ENCODE assay signal across 11 mouse cellular contexts in the genomic region with DNA sequence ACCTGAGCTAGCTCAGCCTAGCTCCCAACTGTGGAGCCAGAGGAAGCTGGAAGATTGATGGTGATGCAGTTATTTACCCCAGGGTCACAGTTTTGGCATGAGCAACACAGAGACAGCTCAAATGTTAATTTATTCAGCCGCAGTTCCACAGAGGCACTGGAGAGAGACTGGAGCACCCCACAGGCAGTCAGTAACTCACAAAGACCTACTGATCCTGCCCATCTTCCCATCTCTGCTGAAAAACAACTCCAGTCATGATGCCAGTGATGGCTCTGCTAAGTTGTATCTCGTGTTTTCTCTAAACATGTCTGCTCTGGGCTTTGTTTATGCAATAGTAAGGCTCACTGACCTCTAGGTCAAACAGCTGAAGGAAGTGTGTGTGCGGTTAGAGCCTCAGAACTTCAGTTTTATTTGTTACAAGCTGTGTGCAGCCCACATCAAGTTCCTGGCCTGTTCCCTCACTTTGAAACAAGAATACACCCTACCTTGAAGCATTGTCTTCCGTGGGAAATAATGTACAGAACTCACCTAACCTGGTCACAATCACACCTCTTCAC. TPM values are rescaled to one million over a fixed set of nuclear protein-coding genes. Genes with fewer than 3 reads are reported as not detected.
DNase-seq lines count a peak whose midpoint lies in the region; ATAC-seq lines count a peak whose summit lies in the region.
"Had no signal": no experiment of that assay in that cellular context is flagged by ENCODE, and none has a peak within 500 bp of the region (broad histone marks: within the 10 kb centered on the region; RNA-seq: fewer than 3 reads in every experiment).

No protein-coding gene starts in this region.

- H3K9ac ChIP-seq in liver, embryonic 11.5 days (ENCODE audit: low read depth, low read length): no peak overlapping the region
- H3K9ac ChIP-seq: heart, embryonic 12.5 days had no signal

- H3K4me1 ChIP-seq in embryonic facial prominence, embryonic 10.5 days: peaks cover 29% of the 10 kb centered on the region
- H3K4me1 ChIP-seq in liver, embryonic 11.5 days (replicated peaks; ENCODE audit: control insufficient read depth, insufficient read depth, low read length): peaks cover 17% of the 10 kb centered on the region; the same call in 1 of the 2 replicates

- DNase-seq in kidney, adult 9 months: peak; percentile 43
- no peak for DNase-seq in kidney, postnatal 25 days
- DNase-seq in adipocyte (ENCODE audit: low spot score) (peak; percentile 17), MN1 (ENCODE audit: low spot score) (no peak)
- DNase-seq in embryonic facial prominence, embryonic 10.5 days (ENCODE audit: low spot score): no peak
- no peak for DNase-seq in liver, embryonic 11.5 days (ENCODE audit: low spot score)
- DNase-seq in adrenal gland, adult 18-20 months (ENCODE audit: low spot score in 2 of 2): no peak
- no peak for DNase-seq in ovary, postnatal 36 days (ENCODE audit: low spot score)

- H3K4me3 ChIP-seq in embryonic facial prominence, embryonic 10.5 days: no peak overlapping the region
- H3K4me3 ChIP-seq in liver, embryonic 11.5 days (ENCODE audit: low read depth, low read length): no peak overlapping the region
- H3K4me3 ChIP-seq: heart, embryonic 12.5 days; left cerebral cortex, adult 2 months had no signal

- ATAC-seq in liver, embryonic 11.5 days (replicated peaks; ENCODE audit: low FRiP score): no peak

- no peaks in the 10 kb centered on the region for H3K9me3 ChIP-seq in embryonic facial prominence, embryonic 10.5 days
- no peaks in the 10 kb centered on the region for H3K9me3 ChIP-seq in liver, embryonic 11.5 days (ENCODE audit: control insufficient read depth, low read length)
- H3K9me3 ChIP-seq: heart, embryonic 12.5 days had no signal

- no peaks in the 10 kb centered on the region for H3K27me3 ChIP-seq in embryonic facial prominence, embryonic 10.5 days (replicated peaks; ENCODE audit: low read depth, poor library complexity, severe bottlenecking)
- no peaks in the 10 kb centered on the region for H3K27me3 ChIP-seq in liver, embryonic 11.5 days (replicated peaks; ENCODE audit: control insufficient read depth, insufficient read depth, low read length)
- H3K27me3 ChIP-seq: heart, embryonic 12.5 days had no signal

- 42% methylated on average over 4 of the region's 4 CpGs for WGBS in embryonic facial prominence, embryonic 10.5 days
- WGBS in liver, embryonic 11.5 days: 53% methylated on average over 4 of the region's 4 CpGs

- no peak overlapping the region for H3K4me2 ChIP-seq in liver, embryonic 11.5 days
- H3K4me2 ChIP-seq: heart, embryonic 12.5 days had no signal

- H3K36me3 ChIP-seq in embryonic facial prominence, embryonic 10.5 days (replicated peaks): no peaks in the 10 kb centered on the region
- no peaks in the 10 kb centered on the region for H3K36me3 ChIP-seq in liver, embryonic 11.5 days (ENCODE audit: control insufficient read depth, insufficient read depth, low read length)
- H3K36me3 ChIP-seq: heart, embryonic 12.5 days had no signal

- H3K27ac ChIP-seq in embryonic facial prominence, embryonic 10.5 days (replicated peaks): 0 out of 2 replicates have a peak overlapping the region, but pooled peaks have one; percentile 35
- 0 out of 2 replicates have a peak overlapping the region, but pooled peaks have one; percentile 6 for H3K27ac ChIP-seq in liver, embryonic 11.5 days (ENCODE audit: low read depth, low read length)
- H3K27ac ChIP-seq: left cerebral cortex, adult 2 months; macrophage had no signal

RNA-seq across cellular contexts. Expression of gene Uvrag, which starts 34.1 kb away (rescaled TPM):
- polyA plus RNA-seq in embryonic facial prominence, embryonic 10.5 days (2016; fragmentation: Nextera tagmentation; extraction: Ambion mirVana): 11.0 and 12.1 TPM in 2 replicates
- 14.5 and 16.2 TPM in 2 replicates for polyA plus RNA-seq in liver, embryonic 11.5 days (2014; fragmentation: Nextera tagmentation; extraction: Ambion mirVana)
- total RNA-seq in adrenal gland, adult 18-20 months (2021): 10 to 100 TPM; 15.4 to 29.0 TPM

Comparison
In these comparisons a context has a peak if more than half of its experiments do, and no peak if none do; other contexts are left out.
1. DNase-seq: peak in kidney, adult 9 months (single experiment) and adipocyte (single experiment); none in kidney, postnatal 25 days (0 of 2), embryonic facial prominence, embryonic 10.5 days (single experiment), liver, embryonic 11.5 days (single experiment), MN1 (single experiment), adrenal gland, adult 18-20 months (0 of 2) and ovary, postnatal 36 days (single experiment).